Mouse (Mus musculus) T-cell, adult 2 months (primary cell): ENCODE data around the gene Depp1.

Experiments used
- DNase-seq: peaks from one replicate; pipeline ENCODE4 v3.0.0; 2022; ENCODE audit warnings: low spot score

The Depp1 gene

GRCm38 (mm10) chr6:116649811-116650210 lies 598 bp upstream of the Depp1 start:
- DNase-seq = no peak

- DNase-seq = no peak
Measured at GRCm38 (mm10) chr6:116651437-116652118, 1.2 kb downstream of the Depp1 start.

- DNase-seq = no peak
Measured at GRCm38 (mm10) chr6:116653191-116653590, 2.8 kb downstream of the Depp1 start.

GRCm38 (mm10) chr6:116653684-116654454 lies 3.5 kb downstream of the Depp1 start:
- DNase-seq = no peak

DNA sequence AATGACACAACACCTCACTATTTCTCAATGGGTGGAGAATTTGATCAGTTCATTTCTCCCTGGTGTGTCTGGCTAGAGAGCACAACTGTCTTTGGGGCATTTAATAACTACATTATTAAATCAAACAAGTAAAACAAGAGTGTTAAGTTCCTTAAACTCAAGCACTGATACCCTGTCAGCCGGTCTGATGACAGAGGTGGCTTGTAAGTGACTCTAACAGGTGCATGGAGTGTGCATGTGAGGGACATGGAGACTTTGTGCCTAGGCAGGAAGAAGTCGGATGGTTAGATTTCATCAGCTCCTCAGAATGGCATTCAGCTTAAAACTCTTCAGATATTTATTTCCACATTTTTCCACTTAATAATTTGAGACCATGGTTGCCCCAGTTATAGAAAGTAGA lies 13.0 kb downstream of the Depp1 start:
- no peak for DNase-seq

DNA sequence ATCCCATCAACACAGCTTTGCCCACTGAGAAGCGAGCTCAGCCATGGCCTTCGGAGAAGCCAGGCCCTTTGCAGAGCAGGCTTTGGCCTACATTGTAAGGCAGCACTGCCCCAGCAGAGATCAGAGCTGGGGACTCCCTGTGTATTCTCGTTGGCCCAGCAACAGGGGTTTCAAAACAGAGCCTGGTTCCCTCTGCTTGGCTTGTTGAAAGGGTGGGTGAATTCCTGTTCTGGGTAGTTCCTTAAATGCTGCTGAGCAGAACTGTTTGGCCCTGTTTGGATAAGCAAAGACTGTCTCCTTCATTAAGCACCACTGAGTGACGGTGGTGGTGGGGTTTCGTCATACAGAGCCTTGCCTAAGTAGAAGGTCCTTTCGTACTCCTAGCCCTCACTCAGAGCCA lies 13.6 kb downstream of the Depp1 start:
- DNase-seq = no peak

GRCm38 (mm10) chr6:116664830-116665229 lies 14.4 kb downstream of the Depp1 start:
- no peak for DNase-seq

DNA sequence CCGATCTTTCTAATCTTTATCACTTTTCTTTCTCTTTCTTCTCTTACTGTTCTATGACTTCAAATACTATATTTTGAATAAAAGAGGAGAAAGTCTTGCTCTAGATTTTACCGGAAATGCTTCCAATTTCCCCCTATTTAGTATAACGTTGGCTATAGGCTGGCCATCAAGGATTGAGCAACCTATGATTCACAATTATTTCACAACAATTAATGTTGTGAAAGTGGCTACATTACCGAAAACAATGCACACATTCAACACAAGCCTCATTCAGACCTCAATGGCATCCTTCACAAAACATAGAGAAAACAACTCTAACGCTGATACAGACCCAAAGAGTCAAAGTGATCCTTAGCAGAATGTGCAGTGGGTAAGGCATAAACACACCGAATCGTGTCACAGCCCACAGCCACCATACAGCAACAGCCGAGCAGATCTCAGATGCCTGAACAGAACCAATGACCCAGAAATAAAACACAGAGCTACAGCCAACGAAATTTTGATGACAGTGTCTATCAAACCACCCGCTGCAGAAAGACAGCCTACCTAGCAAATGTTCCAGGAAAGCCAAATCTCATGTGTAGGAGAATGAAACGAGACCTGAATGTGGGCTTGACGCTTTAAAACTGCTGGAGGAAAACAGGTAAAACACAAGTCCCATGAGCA lies 15.8 kb downstream of the Depp1 start:
- no peak for DNase-seq

GRCm38 (mm10) chr6:116666892-116667291 lies 16.5 kb downstream of the Depp1 start:
- no peak for DNase-seq

DNA sequence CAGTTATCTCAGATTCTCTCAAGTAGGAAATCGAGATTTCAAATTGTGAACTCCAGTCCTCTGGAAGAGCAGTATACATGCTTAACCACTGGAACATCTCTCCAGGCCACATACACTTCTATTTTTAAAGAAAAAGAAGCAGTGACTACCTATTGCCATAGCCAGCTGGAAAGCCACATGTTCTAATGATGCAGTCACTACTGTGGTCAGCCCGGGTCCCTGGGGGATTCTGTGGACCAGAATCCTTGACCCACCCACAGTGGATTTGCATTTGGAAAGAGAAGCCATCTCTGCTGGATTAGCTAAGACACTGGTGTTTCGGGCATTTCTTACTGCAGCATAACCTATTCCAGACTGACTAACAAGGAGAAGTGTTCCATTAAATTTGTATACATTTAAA lies 17.0 kb downstream of the Depp1 start:
- no peak for DNase-seq

DNA sequence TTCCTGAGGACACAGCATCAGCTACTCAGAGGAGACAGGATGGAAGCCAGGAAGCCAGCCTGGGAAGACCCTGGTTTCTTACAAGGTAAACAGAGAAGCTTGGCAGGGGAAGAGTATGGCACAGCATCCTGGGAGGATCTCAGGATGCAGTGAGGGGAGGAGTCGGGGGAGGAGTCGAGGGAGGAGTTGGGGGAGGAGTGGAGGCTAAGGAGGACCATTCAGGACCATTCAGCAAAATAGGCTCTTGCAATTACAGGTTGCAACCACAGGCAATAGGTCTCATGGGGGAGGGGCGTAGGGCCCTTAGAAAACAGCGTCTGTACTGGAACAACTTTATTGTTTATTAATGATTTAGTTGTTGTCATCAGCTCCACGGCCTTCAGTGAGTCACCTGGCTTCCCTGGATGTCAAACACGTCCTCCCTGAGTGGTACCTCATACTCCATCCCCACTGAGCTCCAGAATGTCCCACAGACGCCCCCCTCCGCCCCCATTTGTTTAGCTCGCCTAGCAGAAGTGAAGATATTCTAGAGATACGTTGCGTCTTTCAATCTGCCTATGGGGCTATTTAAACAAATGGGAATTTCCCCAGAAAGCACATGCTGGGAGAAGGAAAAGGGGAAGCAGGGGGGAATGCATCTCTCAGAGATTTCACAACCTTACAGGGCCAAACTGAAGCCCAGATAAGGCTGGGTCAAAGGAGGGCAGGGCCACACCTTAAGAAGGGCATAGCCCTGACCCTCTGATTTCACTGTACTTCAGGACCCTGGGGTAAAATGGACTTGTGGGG lies 18.5 kb downstream of the Depp1 start:
- no peak for DNase-seq

DNA sequence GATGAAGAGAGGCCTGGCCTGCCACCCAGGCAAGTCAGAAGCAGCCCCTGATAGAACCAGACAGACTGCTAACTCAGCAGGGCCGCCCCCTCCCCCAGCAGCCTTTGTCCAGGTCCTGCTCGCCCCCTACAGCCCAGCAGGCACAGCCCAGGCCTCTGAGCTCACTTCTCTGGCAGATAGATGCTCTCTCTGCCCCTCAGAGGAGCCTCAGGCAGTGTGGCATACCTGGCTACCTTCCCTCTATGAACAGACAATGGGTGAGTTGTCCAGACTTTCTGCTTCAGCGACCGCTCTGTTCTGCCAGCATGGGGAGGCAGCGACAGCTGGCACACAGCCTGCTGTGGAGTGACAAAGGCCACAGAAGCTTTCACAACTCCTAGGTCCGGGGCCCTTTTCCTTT lies 19.7 kb downstream of the Depp1 start:
- no peak for DNase-seq

DNA sequence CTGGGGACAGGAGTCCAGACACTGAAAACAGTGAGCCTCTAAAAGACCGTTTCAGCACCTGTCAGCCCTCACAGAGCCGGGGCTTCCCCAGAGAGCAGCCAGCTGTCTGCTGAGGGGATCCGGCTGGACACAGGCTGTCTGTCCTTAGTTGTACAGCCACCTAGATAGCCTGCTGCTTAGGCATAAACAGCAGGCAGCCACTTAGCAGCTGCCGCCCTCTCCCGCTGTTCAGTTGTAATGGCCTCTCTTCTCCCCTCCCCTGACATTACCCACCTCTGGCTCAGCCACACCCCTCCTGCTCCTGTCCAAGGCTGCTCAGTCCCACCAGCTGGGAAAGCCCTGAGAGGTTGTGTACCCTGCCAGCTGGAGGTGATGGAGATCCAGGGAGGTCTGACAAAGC lies 20.6 kb downstream of the Depp1 start:
- no peak for DNase-seq

DNA sequence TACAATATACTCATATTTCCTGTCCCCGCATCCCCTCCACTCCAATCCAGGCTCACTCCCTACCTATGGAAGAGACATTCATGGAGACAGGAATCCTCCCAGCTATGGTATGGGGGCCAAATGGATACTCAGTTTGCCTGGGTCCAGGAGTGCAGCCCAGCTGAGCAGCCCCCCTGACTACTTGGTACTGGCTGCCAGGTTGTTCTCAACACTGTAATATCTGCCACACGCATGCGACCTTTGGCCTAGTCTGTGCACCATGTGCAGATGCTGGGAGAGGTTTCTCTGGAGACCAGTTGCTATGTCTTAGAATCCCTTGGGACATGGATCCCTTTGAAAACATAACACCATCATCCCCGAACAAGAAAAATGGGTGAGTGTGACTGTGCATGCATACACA lies 21.4 kb downstream of the Depp1 start:
- DNase-seq = no peak

GRCm38 (mm10) chr6:116672349-116672748 lies 21.9 kb downstream of the Depp1 start:
- no peak for DNase-seq

DNA sequence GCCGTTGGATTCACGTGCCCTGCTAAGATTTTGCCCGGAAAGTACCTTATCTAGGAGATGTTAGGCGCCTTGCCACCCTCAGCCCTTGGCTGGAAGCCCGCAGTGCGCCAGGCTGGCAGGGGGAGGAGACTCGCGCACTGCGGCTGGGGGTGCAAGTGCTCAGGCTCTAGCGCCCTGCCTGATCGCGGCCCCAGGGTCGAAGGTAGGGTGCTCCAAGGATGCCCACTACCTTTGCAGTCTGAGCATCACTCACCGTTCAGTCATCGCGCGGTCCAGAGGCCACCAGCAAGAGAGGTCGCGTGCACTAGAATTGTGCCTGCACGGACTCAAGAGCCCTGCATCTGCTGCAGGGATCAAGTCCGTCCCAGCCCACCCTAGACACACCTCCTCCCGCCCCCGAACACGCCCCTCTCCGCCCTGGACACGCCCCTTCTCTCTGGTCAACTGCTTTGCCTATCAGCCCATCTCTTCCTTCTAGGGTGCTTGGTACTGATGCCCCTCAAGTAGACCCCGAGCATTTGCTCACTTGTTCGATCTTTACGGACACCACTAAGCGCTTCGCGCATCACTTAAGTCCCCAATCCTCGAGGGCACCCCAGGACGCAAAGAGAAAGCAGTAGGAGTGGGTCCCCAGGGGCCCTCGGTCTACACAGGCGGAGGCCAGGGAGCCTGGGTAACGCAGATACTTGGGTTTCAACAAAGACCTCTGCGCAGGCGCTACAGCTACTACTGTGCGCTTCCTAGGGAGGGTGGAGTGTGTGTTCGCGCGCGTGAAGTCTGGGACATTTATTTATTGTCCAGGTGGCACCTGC lies 23.3 kb downstream of the Depp1 start, which contains the start of gene Rassf4:
Gene Rassf4 (minus strand): TSS at position 482 of the 812 bp plus-strand sequence.
- DNase-seq = peak; percentile 39

GRCm38 (mm10) chr6:116674283-116674886 lies 24.0 kb downstream of the Depp1 start:
- no peak for DNase-seq

DNA sequence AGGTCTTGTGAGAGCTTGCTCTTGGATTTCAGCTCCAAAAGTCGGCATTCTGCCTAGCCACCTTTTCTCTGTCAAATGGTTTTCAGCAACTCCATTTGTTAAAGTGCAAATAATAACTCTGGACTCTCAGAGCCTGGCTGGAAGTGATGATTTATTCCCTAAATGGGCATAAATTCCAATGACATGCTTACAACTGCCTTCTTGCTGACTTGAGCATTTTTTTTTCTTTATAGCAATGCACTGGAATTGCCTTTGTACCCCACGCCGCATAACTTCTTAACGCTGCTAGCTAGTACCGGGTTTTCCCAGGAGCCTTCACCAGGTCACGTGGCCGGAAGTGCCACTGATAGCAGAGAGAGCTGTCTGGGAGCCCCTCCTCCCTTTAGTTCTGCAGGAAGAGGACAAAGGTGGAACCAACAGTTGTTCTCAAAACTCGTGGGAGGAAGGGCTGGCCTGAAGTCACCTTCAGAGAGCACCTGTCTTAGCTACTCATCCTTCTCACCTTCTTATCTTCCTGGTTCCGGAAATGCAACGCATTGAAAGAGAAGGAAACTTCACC lies 26.0 kb downstream of the Depp1 start:
- DNase-seq = no peak

- no peak for DNase-seq
Measured at GRCm38 (mm10) chr6:116677321-116677720, 26.9 kb downstream of the Depp1 start.

DNA sequence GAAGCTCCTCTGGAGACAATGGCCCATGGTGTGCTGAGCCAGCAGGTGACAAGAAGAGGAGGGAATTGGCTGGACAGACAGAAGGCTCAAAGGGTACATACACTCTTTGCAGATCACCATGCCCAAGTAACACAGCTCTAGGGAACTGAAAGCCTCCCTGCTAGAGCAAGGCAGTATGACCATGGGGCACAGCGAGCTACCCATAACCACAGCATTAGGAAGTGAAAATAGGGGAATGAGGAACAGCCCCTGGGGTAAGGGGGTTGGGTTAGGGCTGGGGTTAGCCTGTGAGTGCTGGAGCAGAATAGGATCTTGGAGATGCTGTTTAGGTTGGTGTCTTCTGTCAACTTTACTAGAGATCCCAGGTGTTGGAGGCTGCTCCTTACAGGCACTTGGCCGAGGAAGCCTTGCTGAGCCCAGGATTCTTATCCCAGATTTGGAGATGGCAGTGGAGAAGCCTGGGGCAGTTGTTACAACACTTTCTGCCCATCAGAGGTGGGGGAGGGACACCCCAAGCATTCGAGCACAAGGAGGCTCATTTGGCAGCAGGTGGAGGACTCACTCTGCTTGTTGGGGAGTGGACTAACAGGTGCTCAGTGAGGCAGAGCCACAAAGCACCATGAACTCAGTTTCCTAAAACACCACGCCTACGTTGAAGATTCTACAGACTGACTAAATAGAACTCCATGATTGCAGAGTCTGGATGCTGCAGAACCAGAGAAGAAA lies 29.3 kb downstream of the Depp1 start:
- DNase-seq = no peak
